Mouse (Mus musculus) frontal cortex, postnatal 10 days (tissue): ENCODE results near the gene Frmpd1.

Experiments used
- DNase-seq, 2 experiments: peaks; one replicate each; pipeline ENCODE4 v3.0.0; 2022; ENCODE audit warnings: low spot score in 2 of 2, mixed read lengths in 1 of 2

The Frmpd1 gene

DNA sequence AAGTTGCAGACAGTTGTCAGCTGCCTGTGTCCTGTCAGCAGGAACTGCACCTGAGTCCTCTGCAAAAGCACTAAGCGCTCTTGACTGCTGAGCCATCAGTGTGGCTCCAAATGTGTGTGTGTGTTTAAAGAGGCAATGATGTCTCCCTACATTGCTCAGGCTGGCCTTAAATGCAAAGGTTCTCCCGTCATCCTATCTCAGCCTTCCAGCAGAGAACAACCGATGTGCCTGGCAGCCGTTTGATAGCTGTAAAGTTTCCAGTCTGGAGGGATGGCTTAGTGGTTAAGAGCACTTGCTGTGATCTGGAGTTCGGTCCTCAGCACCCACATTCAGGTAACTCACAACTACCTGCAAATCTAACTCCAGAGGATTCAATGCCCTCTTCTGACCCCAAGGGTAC lies 56.7 kb downstream of the Frmpd1 start:
- no peak for DNase-seq

DNA sequence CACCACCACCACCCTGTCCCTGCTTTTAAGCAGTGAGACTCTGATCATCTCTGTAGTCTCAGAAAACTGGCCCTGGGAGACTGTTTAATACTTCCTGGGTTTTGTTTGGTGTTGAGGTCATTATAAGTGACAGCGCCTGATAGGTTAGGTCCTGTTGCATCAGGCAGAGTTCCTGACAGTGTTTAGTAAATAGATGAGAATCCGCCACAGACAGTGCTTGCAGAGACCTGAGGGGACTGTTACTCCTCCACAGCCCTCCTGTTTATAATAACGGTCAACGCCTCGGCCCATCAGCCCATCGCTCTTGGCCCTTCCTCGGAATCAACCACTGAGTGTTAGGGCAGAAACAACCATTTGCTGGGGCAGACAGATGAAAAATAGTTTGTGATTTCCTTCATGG lies 57.5 kb downstream of the Frmpd1 start:
- no peak for DNase-seq

DNA sequence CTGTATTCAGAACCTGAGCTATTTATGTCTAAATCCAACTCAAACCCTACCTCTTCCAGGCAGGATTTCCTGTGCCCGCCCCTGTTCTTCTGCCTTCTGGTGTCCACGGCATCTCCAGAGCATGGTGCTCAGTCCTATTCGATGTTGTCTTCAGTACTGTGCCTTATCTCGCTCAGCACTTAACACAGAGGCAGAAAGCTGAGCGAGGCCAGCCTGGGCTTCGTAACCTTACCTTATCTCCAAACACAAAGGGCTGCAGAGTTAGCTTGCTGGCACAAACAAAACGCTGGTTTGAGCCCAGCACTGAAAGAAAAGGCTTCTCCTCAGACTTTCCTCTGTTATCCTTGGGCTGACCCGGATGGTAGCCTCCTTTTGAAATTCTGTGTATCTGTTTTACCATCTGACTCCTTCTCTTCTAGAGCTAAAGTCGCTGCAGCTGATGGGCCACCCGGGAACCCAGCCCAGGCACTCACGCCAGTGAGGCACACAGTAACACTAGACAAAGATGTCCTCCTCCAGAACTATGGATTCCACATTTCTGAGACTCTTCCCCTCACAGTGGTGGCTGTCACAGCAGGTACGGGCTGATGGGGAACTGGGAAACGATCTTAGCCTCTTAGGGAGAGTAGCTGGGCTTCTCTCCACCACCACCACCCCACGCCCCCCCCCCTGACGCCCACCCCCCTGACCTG lies 58.7 kb downstream of the Frmpd1 start:
- no peak for DNase-seq

DNA sequence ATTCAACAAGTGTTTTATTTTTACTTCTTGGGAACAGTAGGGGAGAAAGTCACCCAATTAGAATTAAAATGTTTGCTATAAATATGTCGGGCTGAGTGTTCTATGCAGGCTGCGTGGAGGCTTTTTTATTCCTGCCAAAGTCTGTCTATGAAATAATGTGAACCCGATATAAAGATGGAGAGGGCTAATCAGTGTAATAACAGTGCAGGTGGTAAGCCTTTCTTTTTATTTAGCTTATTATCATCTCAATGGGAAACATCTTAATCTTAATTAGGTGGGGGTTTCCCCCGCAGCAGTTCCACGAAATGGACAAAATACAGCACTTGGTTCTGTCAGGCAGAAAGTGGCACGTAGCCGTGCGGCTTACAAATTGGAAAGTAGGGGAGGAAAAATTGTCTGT lies 66.6 kb downstream of the Frmpd1 start:
- no peak for DNase-seq

DNA sequence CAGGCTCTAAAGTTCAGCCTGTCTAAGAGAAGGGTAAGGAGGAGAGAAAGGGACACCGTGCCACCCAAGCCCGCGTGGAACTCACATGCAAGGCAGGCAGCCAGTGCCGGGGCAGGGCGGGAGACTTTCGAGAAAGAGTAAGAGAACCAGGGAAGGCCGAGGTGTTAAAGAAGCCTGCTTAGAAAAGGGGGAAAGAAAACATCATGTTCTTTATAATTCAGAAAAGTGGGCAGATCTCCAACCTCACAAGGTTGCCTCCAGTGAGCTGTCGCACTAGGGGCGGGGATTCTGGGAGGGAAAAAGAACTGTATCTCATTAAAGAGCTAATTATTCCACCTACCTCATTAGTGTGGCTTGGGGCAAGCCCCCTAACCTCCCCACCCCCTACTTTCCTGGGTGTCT lies 68.2 kb downstream of the Frmpd1 start:
- peak; percentile 20 to 38 for DNase-seq

DNA sequence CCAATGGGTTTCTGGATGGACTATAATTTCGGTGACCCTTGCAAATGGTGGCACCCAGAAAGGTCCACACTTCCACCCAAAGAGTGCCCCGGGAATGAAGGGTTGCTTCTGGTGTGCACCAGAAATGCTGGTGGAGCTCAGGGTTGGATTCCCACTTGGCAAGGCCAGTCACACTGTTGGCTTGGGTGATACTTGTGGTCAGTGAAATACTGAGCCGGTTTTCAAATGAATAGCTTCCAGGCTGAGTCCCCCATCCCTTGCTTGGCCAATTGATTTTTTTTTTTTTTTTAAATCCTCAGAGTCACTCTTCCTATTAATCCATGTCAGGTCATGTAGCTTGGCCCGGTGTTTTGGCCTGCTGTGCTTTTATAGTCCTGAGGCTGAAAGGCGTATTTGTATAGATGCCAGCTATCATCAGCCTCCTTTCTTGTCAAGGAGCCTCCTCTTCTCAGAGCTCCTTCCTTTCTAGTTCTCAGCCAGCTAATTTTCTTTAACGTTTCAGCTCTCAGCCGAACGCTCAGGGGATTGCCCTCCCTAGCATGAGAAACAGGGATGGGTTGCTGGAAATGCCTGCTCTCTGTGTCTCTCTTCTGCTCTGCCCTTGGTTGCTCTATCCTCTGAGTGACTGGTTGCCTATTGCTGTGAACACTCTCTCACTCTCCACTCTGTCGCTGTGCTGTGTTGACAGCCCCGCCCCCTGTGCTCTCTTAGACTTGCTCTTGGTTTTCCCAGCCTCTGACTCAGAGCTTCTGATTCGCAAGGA lies 69.3 kb downstream of the Frmpd1 start:
- DNase-seq: peak; percentile 26 to 31

DNA sequence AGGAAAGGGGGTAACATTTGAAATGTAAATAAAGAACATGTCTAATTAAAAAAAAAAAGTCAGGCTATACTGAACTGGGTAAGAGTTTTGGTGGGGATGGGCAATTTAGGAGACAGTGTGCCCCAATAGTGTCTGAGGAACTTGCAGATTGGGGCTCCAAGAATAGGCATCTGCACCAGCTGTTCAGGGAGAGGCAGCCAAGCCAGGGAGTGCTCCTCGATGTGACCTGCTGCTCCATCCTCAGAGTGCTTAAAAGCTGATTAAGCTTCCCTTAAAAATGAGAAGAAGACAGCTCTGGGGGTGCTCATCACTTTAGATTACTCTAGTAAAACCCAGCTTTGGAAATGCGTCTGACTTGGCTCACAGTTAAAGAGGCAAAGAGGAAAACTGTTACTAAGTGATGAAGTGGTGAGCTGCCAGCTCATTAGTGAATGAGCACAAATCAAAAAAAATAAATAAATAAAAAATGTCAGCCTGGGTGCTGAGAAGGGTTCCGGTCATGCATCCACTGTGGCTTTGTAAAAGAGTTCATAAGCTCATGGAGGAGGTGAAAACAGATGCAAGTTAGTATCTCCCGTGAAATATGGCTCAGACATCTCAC lies 74.7 kb downstream of the Frmpd1 start:
- DNase-seq: no peak

DNA sequence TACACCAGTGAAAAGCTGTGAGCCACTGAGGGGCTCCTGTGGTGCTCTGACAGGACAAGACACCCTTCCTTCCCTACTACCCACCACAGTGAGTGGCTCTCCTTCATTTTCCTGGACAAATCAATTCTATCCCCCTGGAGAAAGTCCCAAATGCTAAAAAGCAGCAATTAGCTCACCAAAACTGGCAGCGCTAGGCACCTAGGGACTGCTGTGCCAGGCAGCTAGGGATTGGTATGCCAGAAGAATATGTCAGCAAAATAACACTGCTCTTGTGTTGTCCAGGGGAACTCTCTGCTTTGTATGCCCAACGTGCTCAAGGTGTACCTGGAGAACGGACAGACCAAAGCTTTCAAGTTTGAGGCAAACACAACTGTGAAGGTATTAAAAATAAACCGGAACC lies 76.9 kb downstream of the Frmpd1 start:
- no peak for DNase-seq

DNA sequence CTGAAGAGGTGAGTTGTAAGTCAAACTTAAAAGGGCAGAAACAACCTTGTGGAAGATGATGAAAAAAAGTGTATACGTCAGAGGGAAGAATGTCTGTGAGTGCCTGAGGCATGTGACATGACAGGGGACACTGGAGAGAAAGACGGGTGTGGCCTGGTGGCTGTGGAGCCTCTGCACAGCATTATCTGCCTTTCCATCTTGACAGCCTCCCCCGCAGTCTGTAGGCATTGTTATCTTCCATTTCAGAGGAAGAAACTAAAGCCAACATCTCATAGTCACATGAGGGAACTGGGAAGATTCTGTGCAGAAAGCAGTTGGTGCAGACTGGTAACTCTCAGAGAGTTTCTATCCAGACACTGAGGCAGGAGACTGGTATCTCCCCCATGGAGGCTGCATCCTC lies 83.2 kb downstream of the Frmpd1 start:
- no peak for DNase-seq

DNA sequence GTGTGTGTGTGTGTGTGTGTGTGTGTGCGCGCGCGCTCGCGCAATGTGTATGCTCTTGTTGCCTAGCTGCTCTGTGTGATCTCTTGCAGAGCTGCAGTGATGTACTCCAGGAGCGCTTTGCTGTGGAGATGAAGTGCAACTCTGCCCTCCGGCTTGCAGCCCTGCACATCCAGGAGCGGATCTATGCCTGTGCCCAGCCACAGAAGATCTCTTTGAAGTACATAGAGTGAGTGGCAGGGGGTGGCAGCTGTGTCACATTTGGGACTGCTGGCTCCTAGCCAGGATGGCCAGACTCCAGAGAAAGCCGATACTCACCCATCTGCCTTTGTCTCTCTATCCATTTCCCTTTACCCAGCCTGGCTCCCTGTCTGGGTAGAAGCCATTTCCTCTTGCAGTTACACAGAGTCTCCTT lies 86.4 kb downstream of the Frmpd1 start:
- peak; percentile 60 to 61 for DNase-seq

DNA sequence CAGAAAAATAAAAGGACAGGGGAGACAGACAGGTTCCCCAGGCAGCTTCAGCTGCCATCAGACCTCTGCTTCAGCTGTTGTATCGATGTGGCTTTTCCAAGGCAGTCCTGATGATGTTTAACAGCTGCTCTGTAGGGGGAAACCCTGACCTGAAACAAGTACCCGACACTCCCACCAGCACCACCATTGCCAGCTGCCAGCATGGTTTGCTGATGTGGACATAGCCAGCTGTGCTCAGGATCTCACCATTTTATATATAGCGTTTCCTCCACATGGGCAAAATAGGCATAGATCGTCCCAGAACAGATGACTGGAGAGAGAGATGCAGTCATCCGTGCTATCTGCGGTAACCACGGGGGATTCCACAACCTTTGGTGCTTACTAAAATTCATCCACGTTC lies 91.1 kb downstream of the Frmpd1 start:
- DNase-seq: no peak

DNA sequence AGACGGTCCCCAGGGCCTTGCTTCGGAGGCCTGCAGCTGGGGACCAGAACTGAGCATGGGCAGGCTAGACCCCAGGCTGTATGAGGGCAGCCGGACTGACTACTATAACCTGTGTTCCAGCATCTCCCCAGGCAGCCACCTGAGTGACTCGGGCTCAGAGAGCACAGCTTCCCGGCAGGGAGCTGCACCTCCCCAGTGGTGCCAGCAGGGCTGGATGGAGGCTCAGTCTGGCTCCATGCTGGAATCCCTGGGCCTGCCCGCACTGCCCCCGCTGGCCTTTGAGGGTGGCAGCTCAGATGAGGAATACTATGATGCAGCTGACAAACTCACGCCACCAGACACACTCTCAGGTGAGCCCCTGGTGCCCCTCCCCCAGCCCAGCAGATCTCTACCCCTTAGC lies 94.6 kb downstream of the Frmpd1 start:
- DNase-seq: no peak

DNA sequence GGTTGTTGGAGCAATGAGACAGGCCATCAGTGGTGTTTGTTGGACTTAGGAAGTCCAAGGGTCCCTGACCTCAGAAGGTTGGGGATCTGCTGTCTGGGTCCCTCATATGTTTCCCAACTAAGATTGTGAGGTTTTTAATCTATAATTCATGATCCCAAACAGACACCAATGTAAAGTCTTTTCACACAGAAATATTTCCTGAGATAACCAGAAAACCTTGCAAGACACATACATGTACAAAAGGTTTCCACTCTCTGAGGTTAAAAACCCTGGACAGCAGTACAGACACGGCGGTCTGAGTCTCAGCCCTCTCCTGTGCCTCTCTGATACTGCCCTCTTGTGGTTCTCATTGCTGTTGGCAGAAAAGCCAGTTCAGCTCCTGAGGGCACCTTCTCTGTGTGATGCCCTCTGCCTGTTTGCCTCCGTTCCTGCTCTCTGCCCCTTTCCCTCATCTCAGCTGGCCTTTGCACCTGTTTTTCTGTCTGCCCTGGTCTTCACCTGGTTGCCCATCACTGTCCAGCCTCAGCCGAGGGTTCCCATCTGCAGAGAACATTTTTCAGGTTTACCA lies 95.4 kb downstream of the Frmpd1 start:
- DNase-seq: peak in 1 of 2 experiments; percentile 63

DNA sequence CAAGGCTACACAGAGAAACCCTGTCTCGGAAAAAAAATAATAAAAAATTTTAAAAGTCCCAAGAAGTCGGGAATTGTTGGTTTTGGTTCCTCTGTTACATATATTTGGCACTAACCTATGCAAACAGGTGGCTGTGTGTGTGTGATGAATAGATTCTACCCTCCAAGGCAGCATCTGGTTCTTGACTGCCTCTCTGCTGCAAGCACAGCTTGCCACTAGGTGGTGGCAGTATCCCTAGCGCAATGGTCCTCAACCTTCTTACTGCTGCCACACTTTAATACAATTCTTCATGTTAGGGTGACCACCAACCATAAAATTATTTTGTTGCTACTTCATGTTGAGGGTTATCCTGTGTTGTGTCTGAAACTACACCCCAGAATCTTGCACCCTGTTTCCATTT lies 101.6 kb downstream of the Frmpd1 start:
- no peak for DNase-seq

DNA sequence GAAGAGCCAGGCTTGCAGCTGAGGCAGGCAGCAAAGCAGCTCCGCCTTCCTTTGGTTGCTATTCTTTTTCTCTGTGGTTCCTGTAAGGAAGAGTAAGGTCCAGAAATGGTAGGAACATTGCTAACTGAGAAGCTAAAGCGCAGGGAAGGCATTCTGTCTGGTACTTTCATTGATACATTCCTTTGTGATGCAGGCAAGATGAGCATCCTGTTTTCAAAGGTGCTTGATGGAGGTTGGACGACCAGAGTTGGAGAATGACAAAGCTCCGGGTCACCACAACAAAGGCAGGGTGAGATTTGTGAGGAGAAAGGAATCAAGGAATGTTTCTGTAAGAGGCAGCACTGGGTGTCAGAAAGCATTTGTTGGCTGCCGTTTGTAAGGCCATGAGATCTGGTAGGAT lies 103.2 kb downstream of the Frmpd1 start:
- DNase-seq: no peak

DNA sequence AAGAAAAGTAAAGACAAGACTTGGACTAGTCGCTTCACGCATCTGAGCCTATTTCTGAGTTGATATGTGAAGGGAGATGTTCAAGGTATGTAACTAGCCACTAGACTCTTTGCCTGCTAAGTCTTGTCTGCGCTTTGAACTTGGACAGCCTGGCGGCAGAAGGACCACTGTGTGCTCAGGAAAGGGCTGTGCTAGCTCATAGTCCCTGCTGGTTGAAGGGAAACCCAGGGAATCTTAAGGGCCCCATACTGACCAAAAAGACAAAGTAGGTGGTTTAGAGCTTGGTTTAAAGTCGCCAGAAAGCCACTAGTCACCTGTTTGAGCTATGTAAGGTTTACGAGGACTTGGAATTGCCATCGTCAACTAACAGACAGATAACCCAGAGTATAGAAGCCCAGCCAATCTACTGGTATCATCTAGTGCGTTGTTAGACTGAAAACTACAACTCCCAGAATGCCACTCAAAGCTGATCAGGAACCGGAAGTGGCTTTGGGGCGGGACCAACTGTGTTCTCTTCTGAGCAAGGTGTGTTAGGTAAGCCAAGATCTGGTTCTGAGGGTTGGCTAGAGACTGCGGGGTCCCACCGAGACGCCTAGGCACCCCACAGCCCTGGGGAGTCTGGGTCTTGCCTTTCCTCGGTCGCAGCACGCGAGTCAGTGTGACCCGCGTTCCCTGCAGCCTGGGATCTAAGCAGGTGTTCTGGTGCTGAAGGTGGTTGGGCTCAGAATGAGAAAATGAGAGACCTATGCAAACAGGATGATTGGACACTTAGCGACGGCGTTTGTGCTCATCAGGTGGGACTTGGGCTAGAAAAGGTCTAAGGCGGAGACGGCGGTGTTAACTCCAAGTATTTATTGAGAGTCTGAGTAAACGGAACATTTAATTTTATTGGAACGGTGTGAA lies 112.2 kb downstream of the Frmpd1 start, which contains the start of gene Trmt10b:
Gene Trmt10b, plus strand, starts transcription at position 466 of the 903 bp plus-strand sequence.
- DNase-seq: peak; percentile 48 to 56

DNA sequence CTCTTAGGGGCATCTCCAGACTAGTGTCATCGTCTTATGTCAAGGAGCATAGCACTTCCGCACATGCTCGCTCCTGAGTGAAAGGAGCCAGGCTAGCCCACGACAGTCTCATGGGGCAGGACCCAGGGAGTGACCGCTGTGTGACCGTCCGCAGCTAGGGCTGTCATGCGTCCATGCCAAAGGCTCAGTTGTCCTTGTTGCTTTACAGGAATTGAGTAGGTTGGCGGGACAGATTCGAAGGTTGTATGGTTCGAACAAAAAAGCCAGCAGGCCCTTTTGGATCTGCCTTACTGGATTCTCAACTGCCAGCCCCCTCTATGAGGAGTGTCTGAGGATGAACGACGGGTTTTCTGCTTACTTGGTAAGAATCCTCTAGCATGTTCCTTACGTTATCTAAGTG lies 120.9 kb downstream of the Frmpd1 start:
- no peak for DNase-seq

DNA sequence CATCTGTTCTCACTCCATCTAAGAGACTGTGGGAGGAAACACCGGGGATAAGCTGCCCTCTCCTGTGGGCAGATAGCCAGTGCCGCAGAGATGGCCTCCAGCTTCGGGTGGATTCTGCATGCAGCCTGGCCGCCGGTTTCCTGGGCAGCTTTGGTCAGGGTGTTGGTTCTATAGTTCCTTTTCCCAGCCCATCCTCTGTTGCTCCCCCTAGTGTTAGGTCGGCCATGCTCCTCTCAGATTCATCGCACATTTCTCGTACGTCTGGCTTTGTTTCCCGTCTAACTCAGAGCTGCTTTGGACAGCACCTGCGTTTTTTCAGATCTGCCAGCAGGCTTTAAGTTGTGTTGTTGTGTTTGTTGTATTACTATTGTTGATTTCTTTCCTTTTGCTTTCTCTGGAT lies 123.4 kb downstream of the Frmpd1 start:
- no peak for DNase-seq

DNA sequence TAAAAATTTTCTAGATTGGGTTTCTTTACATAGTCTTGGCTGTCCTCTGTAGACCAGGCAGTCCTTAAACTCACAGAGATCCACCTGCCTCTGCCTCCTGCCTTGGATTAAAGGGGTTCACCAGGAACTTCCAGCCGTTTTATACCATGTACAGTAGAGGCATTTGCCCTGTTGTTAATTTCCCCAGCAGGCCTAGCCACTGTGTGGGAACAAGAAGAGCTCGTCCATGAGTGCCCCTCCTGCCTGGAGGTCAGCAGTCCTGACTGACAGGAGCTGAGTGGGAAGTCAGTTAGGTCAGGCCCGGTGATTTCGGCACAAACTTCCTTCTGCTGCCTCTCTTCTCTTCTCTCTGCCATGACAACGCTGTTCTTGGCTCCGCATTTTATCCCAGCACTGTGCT lies 123.9 kb downstream of the Frmpd1 start:
- DNase-seq: no peak

DNA sequence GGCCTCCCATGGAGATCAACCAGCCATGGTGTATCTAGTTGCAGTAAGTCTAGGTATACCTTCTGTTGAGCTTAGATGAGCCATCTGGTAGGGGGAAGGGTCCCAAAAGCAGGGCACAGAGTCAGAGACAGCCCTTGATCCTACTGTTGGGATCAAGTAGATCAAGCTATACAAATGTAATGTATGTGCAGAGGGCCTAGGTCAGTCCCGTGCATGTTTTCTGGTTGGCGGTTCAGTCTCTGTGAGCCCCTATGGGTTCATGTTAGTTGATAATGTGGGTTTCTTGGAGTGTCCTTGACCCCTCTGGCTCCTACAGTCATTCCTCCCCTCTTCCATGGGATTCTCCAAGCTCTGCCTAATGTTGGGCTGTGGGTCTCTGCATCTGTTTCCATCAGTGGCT lies 126.4 kb downstream of the Frmpd1 start:
- no peak for DNase-seq

DNA sequence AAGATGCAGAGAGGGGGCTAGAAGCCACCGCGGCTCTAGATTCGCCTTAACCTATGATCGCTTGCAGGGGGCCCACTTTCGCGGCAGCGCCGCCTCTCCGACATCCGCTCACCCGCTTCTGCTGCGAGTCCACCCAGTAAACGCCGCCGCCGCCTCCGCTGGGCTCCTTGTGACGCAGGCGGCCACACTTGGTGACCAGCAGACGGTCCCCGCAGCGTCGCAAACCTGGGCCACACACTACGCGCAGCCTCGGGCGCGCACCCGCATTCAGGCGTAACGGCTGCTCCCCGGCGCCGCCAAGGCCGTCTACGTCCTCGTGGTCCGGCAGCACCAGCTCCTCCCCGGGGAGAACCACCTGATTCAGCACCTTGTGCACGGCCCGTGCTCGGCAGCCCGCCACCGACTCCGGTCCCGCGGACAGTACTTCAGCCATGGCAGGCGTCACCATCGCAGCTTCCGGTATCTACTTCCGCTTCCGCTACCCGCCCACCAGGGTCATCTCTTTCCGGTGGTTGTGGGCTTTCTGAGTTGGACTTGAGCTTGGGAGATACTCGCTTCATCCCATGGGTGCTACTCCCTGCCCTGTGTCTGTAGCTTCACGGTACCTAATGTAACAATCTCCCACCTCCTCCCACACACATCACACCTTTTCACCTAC lies 135.6 kb downstream of the Frmpd1 start:
- peak; percentile 77 to 80 for DNase-seq
